Mouse (Mus musculus) retina, adult 2 months (tissue): ENCODE data around the gene Pus3.
"Not testable (repeated sequence)": the region's sequence is repeated elsewhere in the genome, so short reads cannot be mapped to it uniquely, and the experiment has no call there.

Experiments used
- DNase-seq: peaks from one replicate; pipeline ENCODE4 v3.0.0-alpha.2; 2012; ENCODE audit warnings: low read depth, low spot score

Pus3 gene

GRCm38 (mm10) chr9:35545704-35546103 is 12.7 kb upstream of the Pus3 start:
- DNase-seq, result no peak

- DNase-seq, result no peak
Measured at GRCm38 (mm10) chr9:35546745-35547144, 11.7 kb upstream of the Pus3 start.

GRCm38 (mm10) chr9:35548455-35548854 is 9.9 kb upstream of the Pus3 start:
- DNase-seq, result no peak

- no peak for DNase-seq
Measured at GRCm38 (mm10) chr9:35556494-35557102, 1.8 kb upstream of the Pus3 start.

GRCm38 (mm10) chr9:35559009-35559890 is 855 bp downstream of the Pus3 start:
- peak; percentile 67 for DNase-seq

GRCm38 (mm10) chr9:35561076-35561475 is 2.7 kb downstream of the Pus3 start:
- DNase-seq, result no peak

GRCm38 (mm10) chr9:35561583-35561982 is 3.2 kb downstream of the Pus3 start:
- no peak for DNase-seq

- no peak for DNase-seq
Measured at GRCm38 (mm10) chr9:35564536-35565240, 6.3 kb downstream of the Pus3 start.

- DNase-seq, result no peak
Measured at GRCm38 (mm10) chr9:35567995-35568394, 9.6 kb downstream of the Pus3 start.

GRCm38 (mm10) chr9:35569571-35570534 is 11.5 kb downstream of the Pus3 start, which contains the start of the genes Pate2 and Hyls1:
Gene Pate2 (plus strand): TSS chr9:35570284.
Gene Hyls1 (minus strand): TSS chr9:35570398.
- peak; percentile 86 for DNase-seq

GRCm38 (mm10) chr9:35570663-35571062 is 12.3 kb downstream of the Pus3 start:
- no peak for DNase-seq

- no peak for DNase-seq
Measured at GRCm38 (mm10) chr9:35574416-35574815, 16.0 kb downstream of the Pus3 start.

- DNase-seq, result no peak
Measured at GRCm38 (mm10) chr9:35587674-35588073, 29.3 kb downstream of the Pus3 start.

- DNase-seq, result no peak
Measured at GRCm38 (mm10) chr9:35592903-35593302, 34.5 kb downstream of the Pus3 start.

- DNase-seq, result no peak
Measured at GRCm38 (mm10) chr9:35607647-35608405, 49.4 kb downstream of the Pus3 start.

- DNase-seq, result no peak
Measured at GRCm38 (mm10) chr9:35611841-35612240, 53.4 kb downstream of the Pus3 start, which contains the start of gene Pate4. Gene Pate4 (minus strand): TSS chr9:35611941.

- no peak for DNase-seq
Measured at GRCm38 (mm10) chr9:35614005-35614404, 55.6 kb downstream of the Pus3 start.

GRCm38 (mm10) chr9:35616784-35617183 is 58.4 kb downstream of the Pus3 start:
- DNase-seq, result not testable (repeated sequence)
